15 mouse cellular contexts compared by ENCODE assay signal in genomic region chr9:44045884-44046272, GRCm38 (mm10). TPM values are rescaled to one million over a fixed set of nuclear protein-coding genes. Genes with fewer than 3 reads are reported as not detected.
"Had no signal": no experiment of that assay in that cellular context is flagged by ENCODE, and none has a peak within 500 bp of the region (broad histone marks: within the 10 kb centered on the region; RNA-seq: fewer than 3 reads in every experiment).

No protein-coding gene starts in this region.

- H3K27ac ChIP-seq: kidney, postnatal 0 days; limb, embryonic 15.5 days; liver, embryonic 12.5 days; midbrain, embryonic 10.5 days; neural tube, embryonic 15.5 days had no signal

- H3K4me3 ChIP-seq: limb, embryonic 15.5 days; liver, embryonic 12.5 days; midbrain, embryonic 10.5 days; myocyte; neural tube, embryonic 15.5 days had no signal

- DNase-seq: lung, embryonic 14.5 days; lung, postnatal 10 days; lung, postnatal 4 days; midbrain, embryonic 14.5 days; right cerebral cortex, adult 18-20 months; right cerebral cortex, postnatal 25 days had no signal

RNA-seq across cellular contexts. Expression of gene Thy1, which starts 2.7 kb away (rescaled TPM):
- polyA plus RNA-seq: midbrain, embryonic 10.5 days; myocyte; neural tube, embryonic 11.5 days had no signal

RNA-seq across cellular contexts. Expression of gene Mfrp, which starts 55.7 kb away (rescaled TPM):
- total RNA-seq: megakaryocyte, adult 5-6 weeks had no signal
- polyA plus RNA-seq: liver, embryonic 12.5 days; liver, embryonic 16.5 days had no signal
